Mouse (Mus musculus): ENCODE measurements at regions not wholly inside any gene's neighbourhood (a gene's known extent, or its start where the extent isn't known, plus 50 kb on each side); places are given as distances from the start of the nearest gene placed in this dataset.
"Not testable (repeated sequence)": the region's sequence is repeated elsewhere in the genome, so short reads cannot be mapped to it uniquely, and the experiment has no call there.

- H3K9ac ChIP-seq (ENCODE audit: low read depth, low read length), result no peak overlapping the region
- no peak for TF ChIP-seq CTCF (IDR thresholded peaks at IDR 0.05; ENCODE audit: low read depth, low read length)
- no peak for TF ChIP-seq POLR2A (IDR thresholded peaks at IDR 0.05; ENCODE audit: extremely low read depth, insufficient read depth, low read length)
- WGBS, result 84% methylated on average over 7 of the region's 7 CpGs
These were observed 154.5 kb upstream of the Rapgef5 start for GRCm38 (mm10) chr12:117361826-117362225.

GRCm38 (mm10) chr12:117363457-117363856 is 152.8 kb upstream of the Rapgef5 start:
- not testable (repeated sequence) for H3K79me2 ChIP-seq (ENCODE audit: control insufficient read depth, insufficient read depth, low read length); H3K4me3 ChIP-seq (ENCODE audit: insufficient read depth, low read depth, low read length); H3K27ac ChIP-seq (replicated peaks; ENCODE audit: insufficient read depth, low read depth, low read length); DNase-seq (ENCODE audit: extremely low read depth, low read depth, low spot score); H3K4me1 ChIP-seq (ENCODE audit: control insufficient read depth, insufficient read depth, low read length); H3K27me3 ChIP-seq (ENCODE audit: control insufficient read depth, insufficient read depth, low read length); H3K9ac ChIP-seq (ENCODE audit: low read depth, low read length); H3K36me3 ChIP-seq (ENCODE audit: control insufficient read depth, insufficient read depth, low read length)
- WGBS, result 82% methylated on average over 4 of the region's 4 CpGs

More at GRCm38 (mm10) chr12:117361826-117362225, 154.5 kb upstream of the Rapgef5 start:
- DNase-seq (ENCODE audit: extremely low read depth, low read depth, low spot score), result no peak
- Histone ChIP-seq H3K27ac (replicated peaks; ENCODE audit: insufficient read depth, low read depth, low read length) (no peak overlapping the region), H3K36me3 (ENCODE audit: control insufficient read depth, insufficient read depth, low read length) (no peaks in the 10 kb centered on the region), H3K79me2 (ENCODE audit: control insufficient read depth, insufficient read depth, low read length) (no peaks in the 10 kb centered on the region), H3K4me1 (ENCODE audit: control insufficient read depth, insufficient read depth, low read length) (no peaks in the 10 kb centered on the region), H3K27me3 (ENCODE audit: control insufficient read depth, insufficient read depth, low read length) (no peaks in the 10 kb centered on the region), H3K4me3 (ENCODE audit: insufficient read depth, low read depth, low read length) (no peak overlapping the region)

GRCm38 (mm10) chr12:117365181-117365580 is 151.1 kb upstream of the Rapgef5 start:
- H3K27me3 ChIP-seq (ENCODE audit: control insufficient read depth, insufficient read depth, low read length), result no peaks in the 10 kb centered on the region
- DNase-seq (ENCODE audit: extremely low read depth, low read depth, low spot score), result no peak
- H3K36me3 ChIP-seq (ENCODE audit: control insufficient read depth, insufficient read depth, low read length), result no peaks in the 10 kb centered on the region
- H3K79me2 ChIP-seq (ENCODE audit: control insufficient read depth, insufficient read depth, low read length), result no peaks in the 10 kb centered on the region
- WGBS, result 95% methylated on average over 2 of the region's 2 CpGs
- TF ChIP-seq CTCF (IDR thresholded peaks at IDR 0.05; ENCODE audit: low read depth, low read length) (no peak), POLR2A (IDR thresholded peaks at IDR 0.05; ENCODE audit: extremely low read depth, insufficient read depth, low read length) (no peak)
- no peak overlapping the region for H3K4me3 ChIP-seq (ENCODE audit: insufficient read depth, low read depth, low read length)
- H3K27ac ChIP-seq (replicated peaks; ENCODE audit: insufficient read depth, low read depth, low read length), result no peak overlapping the region
- H3K9ac ChIP-seq (ENCODE audit: low read depth, low read length), result no peak overlapping the region
- no peaks in the 10 kb centered on the region for H3K4me1 ChIP-seq (ENCODE audit: control insufficient read depth, insufficient read depth, low read length)

- Histone ChIP-seq H3K79me2 (ENCODE audit: control insufficient read depth, insufficient read depth, low read length) (no peaks in the 10 kb centered on the region), H3K9ac (ENCODE audit: low read depth, low read length) (no peak overlapping the region), H3K27ac (replicated peaks; ENCODE audit: insufficient read depth, low read depth, low read length) (no peak overlapping the region), H3K4me1 (ENCODE audit: control insufficient read depth, insufficient read depth, low read length) (no peaks in the 10 kb centered on the region), H3K4me3 (ENCODE audit: insufficient read depth, low read depth, low read length) (no peak overlapping the region), H3K27me3 (ENCODE audit: control insufficient read depth, insufficient read depth, low read length) (no peaks in the 10 kb centered on the region), H3K36me3 (ENCODE audit: control insufficient read depth, insufficient read depth, low read length) (no peaks in the 10 kb centered on the region)
- WGBS, result 53% methylated on average over 5 of the region's 5 CpGs
- no peak for DNase-seq (ENCODE audit: extremely low read depth, low read depth, low spot score)
- TF ChIP-seq CTCF (IDR thresholded peaks at IDR 0.05; ENCODE audit: low read depth, low read length) (no peak), POLR2A (IDR thresholded peaks at IDR 0.05; ENCODE audit: extremely low read depth, insufficient read depth, low read length) (no peak)
These were observed 150.4 kb upstream of the Rapgef5 start for GRCm38 (mm10) chr12:117365876-117366275.

GRCm38 (mm10) chr12:117378297-117378887 is 137.9 kb upstream of the Rapgef5 start:
- no peak for DNase-seq (ENCODE audit: extremely low read depth, low read depth, low spot score)
- WGBS, result 82% methylated on average over 21 of the region's 21 CpGs
- Histone ChIP-seq H3K4me1 (ENCODE audit: control insufficient read depth, insufficient read depth, low read length) (no peaks in the 10 kb centered on the region), H3K36me3 (ENCODE audit: control insufficient read depth, insufficient read depth, low read length) (no peaks in the 10 kb centered on the region), H3K9ac (ENCODE audit: low read depth, low read length) (no peak overlapping the region), H3K4me3 (ENCODE audit: insufficient read depth, low read depth, low read length) (no peak overlapping the region), H3K27me3 (ENCODE audit: control insufficient read depth, insufficient read depth, low read length) (no peaks in the 10 kb centered on the region; the same call in 1 of the 2 replicates), H3K27ac (replicated peaks; ENCODE audit: insufficient read depth, low read depth, low read length) (no peak overlapping the region), H3K79me2 (ENCODE audit: control insufficient read depth, insufficient read depth, low read length) (no peaks in the 10 kb centered on the region)
- TF ChIP-seq CTCF (IDR thresholded peaks at IDR 0.05; ENCODE audit: low read depth, low read length), result no peak
- TF ChIP-seq POLR2A (IDR thresholded peaks at IDR 0.05; ENCODE audit: extremely low read depth, insufficient read depth, low read length), result no peak

GRCm38 (mm10) chr12:117379103-117379850 is 137.0 kb upstream of the Rapgef5 start:
- TF ChIP-seq CTCF (IDR thresholded peaks at IDR 0.05; ENCODE audit: low read depth, low read length) (no peak), POLR2A (IDR thresholded peaks at IDR 0.05; ENCODE audit: extremely low read depth, insufficient read depth, low read length) (no peak)
- Histone ChIP-seq H3K9ac (ENCODE audit: low read depth, low read length) (no peak overlapping the region), H3K4me1 (ENCODE audit: control insufficient read depth, insufficient read depth, low read length) (no peaks in the 10 kb centered on the region), H3K36me3 (ENCODE audit: control insufficient read depth, insufficient read depth, low read length) (no peaks in the 10 kb centered on the region), H3K27ac (replicated peaks; ENCODE audit: insufficient read depth, low read depth, low read length) (no peak overlapping the region), H3K27me3 (ENCODE audit: control insufficient read depth, insufficient read depth, low read length) (no peaks in the 10 kb centered on the region; the same call in 1 of the 2 replicates), H3K79me2 (ENCODE audit: control insufficient read depth, insufficient read depth, low read length) (no peaks in the 10 kb centered on the region), H3K4me3 (ENCODE audit: insufficient read depth, low read depth, low read length) (no peak overlapping the region)
- peak; percentile 6 for DNase-seq (ENCODE audit: extremely low read depth, low read depth, low spot score)
- 79% methylated on average over 16 of the region's 16 CpGs for WGBS
